9 mouse cellular contexts compared by ENCODE assay signal in the genomic region with DNA sequence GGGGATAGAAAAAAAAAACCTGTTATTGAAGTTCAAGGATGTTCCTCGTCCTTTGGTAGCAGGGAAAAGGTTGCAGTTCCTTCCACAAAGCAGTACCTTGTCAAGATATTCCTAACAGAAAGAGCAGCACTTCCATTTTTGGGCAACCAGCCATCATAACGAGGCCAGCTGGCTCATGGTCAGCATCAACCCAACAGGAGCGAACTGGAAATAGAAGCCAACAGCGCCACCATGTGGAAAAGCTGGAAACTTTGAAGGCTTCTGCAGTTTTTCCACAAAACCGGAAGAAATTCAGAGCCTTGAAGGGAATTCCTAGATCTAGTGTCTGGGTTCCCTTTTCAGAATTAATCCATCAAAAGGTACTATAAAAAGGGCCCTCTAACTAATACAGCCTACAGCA.
A peak's percentile ranks its signal among the peaks of the same experiment; 100 is the strongest.
DNase-seq lines count a peak whose midpoint lies in the region; ATAC-seq and TF ChIP-seq lines count a peak whose summit lies in the region.
"Had no signal": no experiment of that assay in that cellular context is flagged by ENCODE, and none has a peak within 500 bp of the region (broad histone marks: within the 10 kb centered on the region; RNA-seq: fewer than 3 reads in every experiment).

No protein-coding gene starts in this region.

- no peak overlapping the region for H3K4me2 ChIP-seq in CH12.LX (ENCODE audit: insufficient read depth, low read depth, poor library complexity, severe bottlenecking)
- no peak overlapping the region for H3K4me2 ChIP-seq in neural tube, embryonic 11.5 days (ENCODE audit: low read depth)
- H3K4me2 ChIP-seq: embryonic facial prominence, embryonic 15.5 days; midbrain, embryonic 12.5 days had no signal

- WGBS in neural tube, embryonic 11.5 days, result 44% methylated on average over 5 of the region's 5 CpGs

- H3K27ac ChIP-seq in CH12.LX (ENCODE audit: insufficient read depth, low read depth), result no peak overlapping the region
- H3K27ac ChIP-seq in cortical plate, adult 2 months (ENCODE audit: insufficient read depth, low read length), result no peak overlapping the region
- H3K27ac ChIP-seq in neural tube, embryonic 11.5 days (ENCODE audit: low read depth, low read length), result no peak overlapping the region
- H3K27ac ChIP-seq: embryonic facial prominence, embryonic 15.5 days; midbrain, embryonic 12.5 days had no signal

- peak; percentile 21 to 58; a peak in 3 of 4 replicates for TF ChIP-seq CTCF in CH12.LX (conservative IDR thresholded peaks at IDR 0.05 in 1 of 2, IDR thresholded peaks at IDR 0.05 in 1 of 2; ENCODE audit: low read depth in 2 of 2, low read length in 2 of 2)
- TF ChIP-seq CTCF in cortical plate, adult 2 months (IDR thresholded peaks at IDR 0.05; ENCODE audit: extremely low read depth, insufficient read depth, low read length), result peak; percentile 71

- TF ChIP-seq EP300 in CH12.LX (IDR thresholded peaks at IDR 0.05; ENCODE audit: low read length), result no peak

- H3K4me1 ChIP-seq in CH12.LX (ENCODE audit: control insufficient read depth in 1 of 2, insufficient read depth in 2 of 2), result no peaks in the 10 kb centered on the region
- H3K4me1 ChIP-seq in cortical plate, adult 2 months (ENCODE audit: control insufficient read depth, insufficient read depth, low read length), result no peaks in the 10 kb centered on the region
- H3K4me1 ChIP-seq in neural tube, embryonic 11.5 days (ENCODE audit: control insufficient read depth, insufficient read depth, low read length), result no peaks in the 10 kb centered on the region
- H3K4me1 ChIP-seq: embryonic facial prominence, embryonic 15.5 days; midbrain, embryonic 12.5 days had no signal

- peak; percentile 68 for TF ChIP-seq RAD21 in CH12.LX (IDR thresholded peaks at IDR 0.05; ENCODE audit: low read depth, low read length)

- ATAC-seq in neural tube, embryonic 11.5 days (ENCODE audit: insufficient read depth, low FRiP score, low TSS enrichment), result no peak

- in situ Hi-C loops in CH12.LX (cut with MboI; ENCODE audit: low pct_ligation_motif_present, low pct_unique_long_range_greater_than_20kb, low sequenced_read_pairs), result no loop called here

- no peak for TF ChIP-seq POLR2A in CH12.LX (IDR thresholded peaks at IDR 0.05; ENCODE audit: low read depth, low read length)
- TF ChIP-seq POLR2A in cortical plate, adult 2 months (IDR thresholded peaks at IDR 0.05; ENCODE audit: extremely low read depth, insufficient read depth, low read length), result no peak

- DNase-seq in CH12.LX (ENCODE audit: extremely low read depth), result peak; percentile 17
- peak; percentile 78 for DNase-seq in R1 (ENCODE audit: low read depth, low spot score)
- peak; percentile 65 to 80 for DNase-seq in gastrocnemius, postnatal 4 days (ENCODE audit: low spot score in 2 of 2)
- DNase-seq in layer of hippocampus, postnatal 25 days (ENCODE audit: extremely low spot score in 1 of 2, low spot score in 1 of 2), result peak; percentile 74 to 81
- DNase-seq in neural tube, embryonic 11.5 days (ENCODE audit: low spot score), result peak; percentile 42
- peak; percentile 62 to 76 for DNase-seq in urinary bladder, postnatal 4 days (ENCODE audit: low spot score in 2 of 2)

- no peaks in the 10 kb centered on the region for H3K79me2 ChIP-seq in CH12.LX (replicated peaks; ENCODE audit: control insufficient read depth, extremely low read depth, insufficient read depth, poor library complexity, severe bottlenecking)

- H3K9ac ChIP-seq in CH12.LX (ENCODE audit: insufficient read depth, low read depth), result no peak overlapping the region
- H3K9ac ChIP-seq in neural tube, embryonic 11.5 days (ENCODE audit: low read length), result no peak overlapping the region
- H3K9ac ChIP-seq: embryonic facial prominence, embryonic 15.5 days; midbrain, embryonic 12.5 days had no signal

- H3K27me3 ChIP-seq in CH12.LX (replicated peaks), result no peaks in the 10 kb centered on the region
- no peaks in the 10 kb centered on the region for H3K27me3 ChIP-seq in neural tube, embryonic 11.5 days (ENCODE audit: control insufficient read depth, insufficient read depth, low read length)
- H3K27me3 ChIP-seq: embryonic facial prominence, embryonic 15.5 days; midbrain, embryonic 12.5 days had no signal

- H3K4me3 ChIP-seq in CH12.LX (replicated peaks in 1 of 3; ENCODE audit: low read depth in 2 of 3, low read length in 2 of 3, poor library complexity in 1 of 3), result no peak overlapping the region
- H3K4me3 ChIP-seq in cortical plate, adult 2 months (ENCODE audit: insufficient read depth, low read length), result no peak overlapping the region
- H3K4me3 ChIP-seq in neural tube, embryonic 11.5 days (ENCODE audit: low read depth, low read length), result no peak overlapping the region
- H3K4me3 ChIP-seq: embryonic facial prominence, embryonic 15.5 days; midbrain, embryonic 12.5 days had no signal

- dilution Hi-C loops in CH12.LX (cut with MboI; ENCODE audit: extremely low pct_ligation_motif_present, extremely low pct_unique_long_range_greater_than_20kb, low sequenced_read_pairs), result no loop called here

- no peaks in the 10 kb centered on the region for H3K36me3 ChIP-seq in CH12.LX (replicated peaks in 1 of 2; ENCODE audit: control insufficient read depth in 1 of 2, insufficient read depth in 1 of 2, low read length in 1 of 2)
- no peaks in the 10 kb centered on the region for H3K36me3 ChIP-seq in neural tube, embryonic 11.5 days (ENCODE audit: control insufficient read depth, insufficient read depth, low read length)
- H3K36me3 ChIP-seq: embryonic facial prominence, embryonic 15.5 days; midbrain, embryonic 12.5 days had no signal

- no peaks in the 10 kb centered on the region for H3K9me3 ChIP-seq in CH12.LX (replicated peaks; ENCODE audit: low read length)
- H3K9me3 ChIP-seq in neural tube, embryonic 11.5 days (ENCODE audit: control insufficient read depth, low read length), result no peaks in the 10 kb centered on the region
- H3K9me3 ChIP-seq: embryonic facial prominence, embryonic 15.5 days; midbrain, embryonic 12.5 days had no signal

TF ChIP-seq in CH12.LX, 34 proteins besides CTCF, POLR2A, EP300 and RAD21:
- TF ChIP-seq SMC3 (IDR thresholded peaks at IDR 0.05; ENCODE audit: low read depth, low read length), result peak; percentile 56
- no peak for TF ChIP-seq ZNF384 (IDR thresholded peaks at IDR 0.05; ENCODE audit: low read depth, low read length)
- TF ChIP-seq MYC (IDR thresholded peaks at IDR 0.05; ENCODE audit: low read depth, low read length), result no peak
TF ChIP-seq in CH12.LX: peak in this region for 1.

Comparison
In these comparisons a context has a peak if more than half of its experiments do, and no peak if none do; other contexts are left out.
1. DNase-seq: peak in every context shown above with its lines; median percentile 78 in R1; 78 in layer of hippocampus, postnatal 25 days; 72 in gastrocnemius, postnatal 4 days; 69 in urinary bladder, postnatal 4 days; 42 in neural tube, embryonic 11.5 days; 17 in CH12.LX.